Mouse (Mus musculus) hindbrain, embryonic 11.5 days (tissue): ENCODE measurements around the gene Adap1. TPM values are rescaled to one million over a fixed set of nuclear protein-coding genes. Genes with fewer than 3 reads are reported as not detected.

Source experiments
- ATAC-seq: fragments of 200-750 bp; cut with Nextera tagmentation; 2 replicates; pipeline ENCODE4 v1.8.0; 2017; ENCODE audit warnings: mild to moderate bottlenecking, moderate TSS enrichment, moderate library complexity; ENCODE audit not compliant: low FRiP score
- DNase-seq: peaks from one replicate; pipeline ENCODE4 v3.0.0-alpha.2; 2015; ENCODE audit warnings: low spot score
- H3K27ac ChIP-seq: fragments of 300-500 bp; sonication (generic); 2 replicates; pipeline ENCODE4 v1.5.1; 2014; ENCODE audit warnings: mild to moderate bottlenecking, low read depth, low read length
- H3K27me3 ChIP-seq: fragments of 300-500 bp; sonication (generic); 2 replicates; pipeline ENCODE4 v1.6.1; 2014; ENCODE audit warnings: mild to moderate bottlenecking, low read length, moderate library complexity, mixed read lengths; ENCODE audit not compliant: control insufficient read depth, insufficient read depth
- H3K36me3 ChIP-seq: fragments of 300-500 bp; sonication (generic); 2 replicates; pipeline ENCODE4 v1.6.1; 2014; ENCODE audit warnings: mild to moderate bottlenecking, low read length, moderate library complexity, mixed read lengths; ENCODE audit not compliant: control insufficient read depth, insufficient read depth
- H3K4me1 ChIP-seq: fragments of 300-500 bp; sonication (generic); replicated peaks from 2 replicates; pipeline ENCODE4 v1.6.1; 2014; ENCODE audit warnings: low read length, mixed read lengths; ENCODE audit not compliant: control insufficient read depth, insufficient read depth
- H3K4me2 ChIP-seq: fragments of 300-500 bp; sonication (generic); replicated peaks from 2 replicates; pipeline ENCODE4 v1.6.1; 2014; ENCODE audit warnings: mild to moderate bottlenecking, low read depth, low read length
- H3K4me3 ChIP-seq: fragments of 300-500 bp; sonication (generic); 2 replicates; pipeline ENCODE4 v1.5.1; 2014; ENCODE audit warnings: low read depth, low read length
- H3K9ac ChIP-seq: fragments of 300-500 bp; sonication (generic); 2 replicates; pipeline ENCODE4 v1.6.1; 2014; ENCODE audit warnings: low read depth, low read length
- H3K9me3 ChIP-seq: fragments of 300-500 bp; sonication (generic); 2 replicates; pipeline ENCODE4 v1.6.1; 2016; ENCODE audit warnings: low read length; ENCODE audit not compliant: control insufficient read depth
- WGBS: fragments of 180-500 bp; shearing (Covaris S2); extraction: QIAGEN DNeasy Blood & Tissue Kit; methylation state at CpG from one replicate; pipeline ENCODE4 v1.1.7; 2014; 5-methylcytosine and 5-hydroxymethylcytosine counted together
- polyA plus RNA-seq: library from polyadenylated mRNA; unstranded; fragments of >200 nt; fragmentation: Nextera tagmentation; extraction: Ambion mirVana; gene quantifications from 2 replicates; pipeline ENCODE4 v1.2.1, GENCODE M21; 2014

The Adap1 gene
- polyA plus RNA-seq, 1 experiment from 2014 or later: 2.1 TPM

DNA sequence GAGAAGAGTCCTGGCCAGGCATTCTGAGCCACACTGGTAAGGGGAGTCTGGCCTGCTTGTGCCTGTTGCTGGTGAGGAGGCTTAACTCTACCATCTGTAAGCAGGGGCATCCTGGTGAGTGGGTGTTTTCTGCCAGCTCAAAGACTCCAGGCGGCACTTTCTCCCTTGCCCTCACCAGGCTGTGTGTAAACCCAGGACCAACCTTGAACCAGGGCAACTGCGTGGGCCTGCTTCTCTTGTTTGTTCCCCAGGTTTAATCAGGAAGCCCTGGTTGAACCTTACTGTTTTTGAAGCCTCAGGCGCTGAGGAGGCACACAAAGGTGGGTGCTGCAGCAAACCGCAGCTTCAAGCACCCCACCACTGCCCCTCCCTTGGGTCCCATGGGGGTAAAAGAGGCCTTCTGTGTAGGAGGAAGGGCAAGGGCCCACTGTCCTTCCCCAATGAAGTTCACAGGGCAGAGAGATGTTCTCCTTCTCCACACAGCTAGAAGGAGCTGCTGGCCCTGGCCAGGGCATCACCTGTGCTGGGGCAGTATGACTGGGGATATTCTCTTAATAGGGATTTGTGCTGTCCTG, 42.5 kb upstream of the Adap1 start:
- Histone ChIP-seq H3K4me1 (peaks cover 4% of the 10 kb centered on the region; the same call in 1 of the 2 replicates), H3K4me2 (no peak overlapping the region), H3K27ac (no peak overlapping the region), H3K9ac (no peak overlapping the region), H3K9me3 (no peaks in the 10 kb centered on the region), H3K27me3 (no peaks in the 10 kb centered on the region; the same call in 1 of the 2 replicates), H3K36me3 (no peaks in the 10 kb centered on the region), H3K4me3 (no peak overlapping the region)
- no peak for ATAC-seq
- WGBS: 91% methylated on average over 4 of the region's 4 CpGs
- DNase-seq: no peak

DNA sequence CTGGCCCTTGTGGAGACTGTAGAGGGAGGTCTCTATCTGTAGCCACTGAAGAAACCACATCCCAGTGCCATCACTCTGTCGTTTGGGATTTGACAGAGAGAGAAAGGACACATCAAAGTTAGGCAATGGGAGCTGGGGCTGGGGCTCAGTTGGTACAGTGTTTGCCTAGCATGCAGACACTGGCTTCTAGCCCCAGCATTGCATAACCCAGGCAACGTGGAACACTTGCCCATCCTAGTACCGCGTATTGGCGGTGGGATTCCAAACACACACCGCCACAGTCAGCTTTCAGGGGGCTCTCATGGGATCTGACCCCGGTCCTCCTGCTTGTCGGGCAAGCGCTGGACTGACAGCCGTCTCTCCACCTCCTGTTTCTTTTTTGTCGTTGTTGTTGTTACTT, 41.1 kb upstream of the Adap1 start:
- ATAC-seq (no peak), DNase-seq (no peak)
- no peaks in the 10 kb centered on the region; the same call in 1 of the 2 replicates for H3K27me3 ChIP-seq
- no peaks in the 10 kb centered on the region for H3K36me3 ChIP-seq
- no peak overlapping the region for H3K27ac ChIP-seq
- H3K4me3 ChIP-seq: no peak overlapping the region
- no peak overlapping the region for H3K9ac ChIP-seq
- 73% methylated on average over 11 of the region's 11 CpGs for WGBS
- no peak overlapping the region for H3K4me2 ChIP-seq
- no peaks in the 10 kb centered on the region for H3K9me3 ChIP-seq
- H3K4me1 ChIP-seq: peaks cover 2% of the 10 kb centered on the region; the same call in 1 of the 2 replicates

DNA sequence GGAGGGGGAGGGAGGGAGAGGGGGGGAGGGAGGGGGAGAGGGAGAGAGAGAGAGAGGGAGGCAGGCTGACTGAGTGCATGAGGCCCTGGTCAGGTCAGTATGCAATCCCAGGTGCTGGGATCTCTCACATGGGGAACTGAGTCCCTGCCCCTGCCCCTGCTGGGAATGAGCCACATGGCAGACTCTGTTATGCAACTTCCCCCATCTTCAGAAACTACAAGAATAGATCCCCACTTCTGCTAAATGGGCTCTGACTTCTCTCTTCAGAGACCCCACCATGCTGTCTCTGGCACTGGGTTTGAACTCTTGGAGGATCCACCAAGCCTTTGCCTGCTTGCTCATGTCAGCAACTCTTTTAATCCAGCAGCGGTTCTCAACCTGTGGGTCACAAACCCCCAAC, 40.4 kb upstream of the Adap1 start:
- Histone ChIP-seq H3K4me1 (no peaks in the 10 kb centered on the region; the same call in 1 of the 2 replicates), H3K9ac (no peak overlapping the region), H3K4me3 (no peak overlapping the region), H3K4me2 (no peak overlapping the region), H3K27ac (no peak overlapping the region), H3K9me3 (no peaks in the 10 kb centered on the region), H3K27me3 (no peaks in the 10 kb centered on the region; the same call in 1 of the 2 replicates), H3K36me3 (no peaks in the 10 kb centered on the region)
- WGBS: 95% methylated on average over 1 of the region's 1 CpGs
- no peak for ATAC-seq
- DNase-seq: no peak

DNA sequence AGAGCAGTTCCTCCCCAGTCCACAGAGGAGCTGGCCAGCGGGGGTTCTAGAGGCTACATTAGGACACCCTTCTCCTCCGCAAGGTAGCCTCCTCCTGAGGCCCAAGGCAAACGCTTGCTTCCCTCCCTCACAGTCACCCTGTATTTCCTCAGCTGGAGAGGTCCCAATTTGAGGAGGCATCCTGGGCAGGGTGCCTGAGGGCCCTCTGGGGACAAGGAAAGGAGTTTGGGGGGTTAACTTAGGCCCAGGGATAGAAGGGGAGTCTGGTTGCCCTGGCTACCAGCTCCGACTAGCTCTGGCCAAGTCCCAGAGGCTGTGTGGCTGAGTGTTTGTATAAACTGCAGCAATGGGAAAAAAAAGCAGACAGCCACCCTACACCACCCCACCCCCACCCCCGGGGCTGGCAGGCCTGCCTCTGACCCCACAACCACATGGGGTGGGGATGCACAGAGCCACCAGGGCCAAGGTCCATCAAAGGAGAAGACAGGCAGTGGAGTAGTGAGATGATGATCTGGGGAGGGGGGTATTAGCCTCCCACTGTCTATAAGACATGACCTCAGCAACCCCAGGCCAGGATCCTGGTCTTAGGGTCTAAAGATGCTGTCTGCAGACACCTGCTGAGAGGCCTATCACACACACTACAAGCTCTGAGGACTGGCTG, 39.6 kb upstream of the Adap1 start:
- ATAC-seq: no peak
- no peak for DNase-seq
- WGBS: 32% methylated on average over 5 of the region's 5 CpGs
- no peak overlapping the region for H3K4me2 ChIP-seq
- no peaks in the 10 kb centered on the region; the same call in 1 of the 2 replicates for H3K4me1 ChIP-seq
- H3K27me3 ChIP-seq: no peaks in the 10 kb centered on the region; the same call in 1 of the 2 replicates
- H3K9ac ChIP-seq: no peak overlapping the region; the same call in 1 of the 2 replicates
- no peak overlapping the region for H3K4me3 ChIP-seq
- H3K36me3 ChIP-seq: no peaks in the 10 kb centered on the region
- peak overlapping the region; percentile 48; the same call in 1 of the 2 replicates for H3K27ac ChIP-seq
- no peaks in the 10 kb centered on the region for H3K9me3 ChIP-seq

DNA sequence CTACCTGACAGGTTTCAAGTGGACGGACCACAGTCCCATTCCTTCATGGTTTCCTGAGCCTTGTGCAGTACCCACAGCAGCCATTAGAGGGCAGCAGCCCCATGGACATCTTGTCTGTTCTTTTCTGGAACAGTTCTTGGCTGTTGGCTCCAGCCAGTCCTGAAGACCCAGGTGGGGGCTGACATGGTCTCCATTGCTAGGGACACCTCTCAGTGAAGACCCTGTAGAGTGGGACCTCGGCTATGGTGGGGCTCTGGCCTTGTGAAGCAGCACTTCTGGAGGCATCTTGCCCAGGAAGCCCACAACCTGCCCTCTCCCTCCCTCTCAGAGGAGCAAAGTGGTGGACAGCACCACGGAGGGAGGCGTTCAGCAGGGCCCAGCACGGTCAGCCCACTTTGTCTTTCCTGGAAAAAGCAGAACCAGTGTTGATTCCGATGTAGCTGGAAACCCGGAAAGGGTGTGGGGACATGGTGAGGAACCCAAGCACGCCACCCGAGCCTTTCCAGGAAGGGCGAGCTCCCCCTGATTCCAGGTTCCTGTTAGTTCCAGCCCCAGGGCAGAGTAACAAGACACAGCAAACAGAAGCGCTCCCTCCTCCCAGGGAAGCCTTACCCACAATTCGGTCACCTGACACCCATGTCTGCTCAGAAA, 39.0 kb upstream of the Adap1 start:
- Histone ChIP-seq H3K9me3 (no peaks in the 10 kb centered on the region), H3K36me3 (no peaks in the 10 kb centered on the region), H3K27ac (no peak overlapping the region), H3K27me3 (no peaks in the 10 kb centered on the region; the same call in 1 of the 2 replicates), H3K4me3 (no peak overlapping the region), H3K9ac (no peak overlapping the region), H3K4me1 (no peaks in the 10 kb centered on the region), H3K4me2 (no peak overlapping the region)
- ATAC-seq (peak; percentile 57), DNase-seq (peak; percentile 93)
- 37% methylated on average over 12 of the region's 12 CpGs for WGBS

DNA sequence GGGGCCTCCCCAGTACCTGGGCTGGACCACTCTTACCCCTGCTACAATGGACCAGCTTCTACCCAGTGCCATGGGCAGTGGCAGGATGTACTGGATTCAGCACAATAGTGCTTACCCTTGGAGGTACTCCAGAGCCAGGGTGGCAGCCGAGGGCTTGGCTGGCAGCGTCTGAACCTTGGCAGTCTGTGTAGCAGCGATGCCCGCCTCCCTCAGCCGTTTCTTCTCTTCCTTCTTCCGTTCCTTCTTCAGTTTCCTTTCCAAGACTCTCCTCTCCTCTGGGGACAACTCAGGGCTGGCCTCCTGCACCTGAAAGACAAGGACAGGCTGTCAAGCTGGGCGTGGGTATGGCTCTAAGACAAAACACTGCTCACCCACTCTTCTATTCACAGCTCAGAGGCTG, 38.4 kb upstream of the Adap1 start:
- Histone ChIP-seq H3K27me3 (no peaks in the 10 kb centered on the region; the same call in 1 of the 2 replicates), H3K9me3 (no peaks in the 10 kb centered on the region)

DNA sequence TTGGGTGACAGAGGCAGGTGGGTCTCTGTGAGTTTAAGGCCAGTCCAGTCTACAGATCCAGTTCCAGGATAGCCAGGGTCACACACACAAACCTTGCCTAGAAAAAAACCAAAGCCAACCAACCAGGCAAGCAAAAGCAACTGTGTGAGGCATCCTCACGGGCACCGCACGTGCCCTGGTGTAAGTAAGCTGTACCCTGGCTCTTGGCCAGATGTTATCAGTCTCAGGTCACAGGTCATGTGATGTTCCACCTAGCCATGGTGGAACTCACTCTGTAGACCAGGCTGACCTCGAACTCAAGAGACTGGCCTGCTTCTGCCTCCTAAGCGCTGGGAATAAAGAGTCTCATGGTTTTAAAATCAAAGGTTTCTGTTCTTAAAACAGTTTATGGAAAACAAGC, 33.8 kb upstream of the Adap1 start:
- Histone ChIP-seq H3K9me3 (no peaks in the 10 kb centered on the region), H3K4me3 (no peak overlapping the region), H3K36me3 (no peaks in the 10 kb centered on the region), H3K27ac (no peak overlapping the region), H3K9ac (no peak overlapping the region), H3K4me1 (no peaks in the 10 kb centered on the region), H3K27me3 (no peaks in the 10 kb centered on the region; the same call in 1 of the 2 replicates), H3K4me2 (no peak overlapping the region)
- DNase-seq (no peak), ATAC-seq (no peak)
- 94% methylated on average over 5 of the region's 5 CpGs for WGBS

More for the DNA sequence above, 38.4 kb upstream of the Adap1 start:
- Histone ChIP-seq H3K4me1 (no peaks in the 10 kb centered on the region), H3K4me3 (no peak overlapping the region), H3K36me3 (no peaks in the 10 kb centered on the region), H3K27ac (no peak overlapping the region), H3K4me2 (no peak overlapping the region), H3K9ac (no peak overlapping the region)
- ATAC-seq (peak; percentile 46; the same call in 1 of the 2 replicates), DNase-seq (no peak)
- 73% methylated on average over 7 of the region's 7 CpGs for WGBS

DNA sequence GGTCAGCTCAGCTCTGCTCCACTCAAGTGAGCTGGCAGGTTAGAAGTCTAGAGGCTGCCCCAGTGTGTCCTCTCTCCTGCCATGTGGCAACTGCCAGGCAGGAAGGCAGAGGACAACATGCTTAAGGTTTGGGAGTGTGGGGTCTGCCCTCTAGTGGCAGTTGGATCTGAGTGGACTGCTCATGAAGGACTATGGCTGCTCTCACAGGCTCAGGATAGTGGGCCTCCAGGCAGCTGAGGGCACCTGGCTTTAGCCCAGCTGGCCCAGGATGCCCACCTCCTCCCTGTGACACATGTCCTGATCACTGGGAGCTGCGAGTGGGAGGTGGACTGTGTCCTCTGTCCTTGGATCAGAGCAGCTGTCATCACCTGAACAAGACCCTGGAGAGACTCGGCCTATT, 33.2 kb upstream of the Adap1 start:
- DNase-seq (peak; percentile 41), ATAC-seq (no peak)
- H3K4me3 ChIP-seq: no peak overlapping the region
- H3K4me1 ChIP-seq: no peaks in the 10 kb centered on the region
- H3K27me3 ChIP-seq: no peaks in the 10 kb centered on the region
- 74% methylated on average over 2 of the region's 2 CpGs for WGBS
- H3K9me3 ChIP-seq: no peaks in the 10 kb centered on the region
- no peak overlapping the region for H3K9ac ChIP-seq
- H3K36me3 ChIP-seq: no peaks in the 10 kb centered on the region
- no peak overlapping the region for H3K27ac ChIP-seq
- no peak overlapping the region for H3K4me2 ChIP-seq
